Mouse (Mus musculus): ENCODE data around the gene Nrp2.

DNA sequence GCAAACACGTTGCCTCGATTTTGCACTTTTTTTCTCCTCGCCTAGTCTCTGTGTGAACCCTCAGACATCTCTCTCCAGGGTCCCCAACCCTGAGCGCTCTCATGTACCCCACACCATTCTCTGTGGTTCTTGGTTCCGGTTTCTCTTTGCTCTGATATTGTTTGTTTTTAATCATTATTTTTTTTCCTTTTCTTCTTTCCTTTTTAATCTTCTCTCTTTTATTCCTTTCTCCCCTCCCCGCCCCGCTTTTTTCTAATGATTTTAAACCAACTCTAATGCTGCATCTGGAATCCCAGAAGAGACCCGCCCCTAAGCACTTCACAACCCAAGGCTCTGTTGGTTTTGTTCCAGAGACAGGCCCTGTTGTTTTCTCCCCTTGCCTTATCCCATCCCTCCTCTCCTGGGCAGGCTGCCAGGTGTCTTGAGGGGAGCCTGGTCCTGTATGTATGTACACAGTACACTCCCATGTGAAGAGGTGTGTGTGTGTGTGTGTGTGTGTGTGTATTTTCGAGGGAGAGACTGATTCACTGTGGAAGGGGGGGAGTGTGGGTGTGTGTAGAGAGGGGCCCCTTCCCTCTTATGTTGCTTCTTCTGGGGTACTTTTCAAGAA, 93.1 kb downstream of the Nrp2 start:
- TF ChIP-seq CTCF (IDR thresholded peaks at IDR 0.05; ENCODE audit: low read depth, low read length) (no peak), POLR2A (IDR thresholded peaks at IDR 0.05; ENCODE audit: borderline replicate concordance, low read depth, low read length) (no peak)

Data from bone marrow macrophage, adult 2 months (primary cell).